Mouse (Mus musculus): ENCODE results near the gene St5.

- TF ChIP-seq CTCF (IDR thresholded peaks at IDR 0.05; ENCODE audit: borderline replicate concordance, insufficient read depth, low read depth, low read length) (no peak), POLR2A (IDR thresholded peaks at IDR 0.05; ENCODE audit: borderline replicate concordance, insufficient read depth, low read length) (no peak)
Measured at GRCm38 (mm10) chr7:109580489-109580888, 122.9 kb downstream of the St5 start.

Data from cerebellum, adult 2 months (tissue).